Mouse (Mus musculus): ENCODE measurements around the gene Adat2. TPM values are rescaled to one million over a fixed set of nuclear protein-coding genes. Genes with fewer than 3 reads are reported as not detected.

Gene Adat2
- total RNA-seq, 2 experiments from 2014 or later, result 7.5 to 8.2 TPM

- no peak for DNase-seq (ENCODE audit: low spot score in 2 of 2)
Measured at GRCm38 (mm10) chr10:13593529-13593928, 40.8 kb downstream of the Adat2 start.

DNA sequence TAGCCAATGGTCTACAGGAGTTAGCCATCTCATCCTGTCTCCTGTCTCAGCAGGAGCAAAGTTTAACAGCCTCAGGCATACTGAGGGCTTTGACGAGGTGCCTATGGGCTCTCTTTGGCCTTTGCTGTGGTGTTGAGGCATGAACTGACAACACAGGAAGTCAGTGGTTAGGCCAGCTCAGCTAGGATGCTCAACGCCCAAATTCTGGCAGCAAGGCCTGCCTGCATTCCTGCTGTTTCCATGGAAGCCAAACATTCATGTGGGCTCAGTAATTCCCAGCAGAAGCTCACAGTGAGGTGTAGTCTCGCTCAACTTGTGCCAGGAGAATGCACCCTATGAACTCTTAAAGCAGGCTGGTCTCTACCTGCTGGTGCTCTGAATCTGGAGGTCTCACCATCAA lies 43.4 kb downstream of the Adat2 start:
- no peak for DNase-seq (ENCODE audit: low spot score in 2 of 2)

DNA sequence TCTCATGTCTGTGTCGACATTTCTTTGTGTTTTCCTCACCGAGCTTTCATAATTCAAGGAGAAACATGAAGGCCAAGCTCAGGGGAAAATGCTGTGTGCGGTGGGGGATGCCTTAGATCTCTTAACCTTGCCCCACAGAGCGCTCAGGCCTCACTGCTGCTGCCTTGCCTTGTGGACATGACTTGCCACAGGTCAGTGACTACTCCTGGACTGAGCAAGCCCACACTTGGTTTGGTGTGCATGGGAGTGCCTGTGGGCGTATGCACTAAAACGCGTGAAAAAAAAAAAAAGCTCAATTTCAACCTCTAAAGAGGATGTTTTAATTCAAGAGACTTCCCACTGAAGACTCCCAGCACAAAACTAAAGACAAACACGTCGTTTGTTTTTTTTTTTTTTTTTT lies 44.2 kb downstream of the Adat2 start:
- no peak for DNase-seq (ENCODE audit: low spot score in 2 of 2)

GRCm38 (mm10) chr10:13597491-13597890 lies 44.8 kb downstream of the Adat2 start:
- no peak for DNase-seq (ENCODE audit: low spot score in 2 of 2)

DNA sequence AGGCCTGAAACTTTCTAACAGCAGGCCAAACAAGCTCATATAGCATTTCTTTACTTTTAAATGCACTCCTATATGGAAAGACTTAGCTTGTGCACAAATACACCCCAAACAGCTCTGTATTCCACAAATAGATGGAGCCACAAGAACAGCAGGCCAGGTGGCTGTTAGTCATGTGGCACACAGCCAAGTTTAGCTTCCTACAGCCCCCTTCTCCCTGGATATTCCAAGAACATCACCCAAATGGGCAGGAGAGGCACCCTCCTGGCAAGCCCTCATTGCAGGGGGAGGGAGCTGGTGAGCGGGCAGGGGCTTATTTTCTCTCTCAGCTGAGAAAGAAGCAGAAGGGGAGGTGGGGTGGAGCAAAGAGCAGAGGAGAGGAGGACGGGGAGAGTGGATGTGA lies 48.2 kb downstream of the Adat2 start:
- DNase-seq (ENCODE audit: low spot score in 2 of 2), result no peak

Other genes with a start within 250 kb of the Adat2 start
- gene Phactr2, start 78.5 kb upstream of the Adat2 start, total RNA-seq (2021), result 10 to 100 TPM; 26.3 to 28.1 TPM
- 10 to 100 TPM; 41.9 to 45.1 TPM for gene Fuca2, start 53.4 kb upstream of the Adat2 start, total RNA-seq (2021)
- 10 to 100 TPM; 23.8 to 24.8 TPM for gene Pex3, start 248 bp downstream of the Adat2 start, total RNA-seq (2021)

All from layer of hippocampus, postnatal 14 days (tissue).